Mouse (Mus musculus) A20 (cell line): ENCODE data around the gene Wnt16.
"Not testable (repeated sequence)": the region's sequence is repeated elsewhere in the genome, so short reads cannot be mapped to it uniquely, and the experiment has no call there.

ENCODE experiments used
- DNase-seq: peaks from one replicate; pipeline ENCODE4 v3.0.0-alpha.2; 2011; ENCODE audit warnings: low read depth, low spot score

Wnt16 gene

DNA sequence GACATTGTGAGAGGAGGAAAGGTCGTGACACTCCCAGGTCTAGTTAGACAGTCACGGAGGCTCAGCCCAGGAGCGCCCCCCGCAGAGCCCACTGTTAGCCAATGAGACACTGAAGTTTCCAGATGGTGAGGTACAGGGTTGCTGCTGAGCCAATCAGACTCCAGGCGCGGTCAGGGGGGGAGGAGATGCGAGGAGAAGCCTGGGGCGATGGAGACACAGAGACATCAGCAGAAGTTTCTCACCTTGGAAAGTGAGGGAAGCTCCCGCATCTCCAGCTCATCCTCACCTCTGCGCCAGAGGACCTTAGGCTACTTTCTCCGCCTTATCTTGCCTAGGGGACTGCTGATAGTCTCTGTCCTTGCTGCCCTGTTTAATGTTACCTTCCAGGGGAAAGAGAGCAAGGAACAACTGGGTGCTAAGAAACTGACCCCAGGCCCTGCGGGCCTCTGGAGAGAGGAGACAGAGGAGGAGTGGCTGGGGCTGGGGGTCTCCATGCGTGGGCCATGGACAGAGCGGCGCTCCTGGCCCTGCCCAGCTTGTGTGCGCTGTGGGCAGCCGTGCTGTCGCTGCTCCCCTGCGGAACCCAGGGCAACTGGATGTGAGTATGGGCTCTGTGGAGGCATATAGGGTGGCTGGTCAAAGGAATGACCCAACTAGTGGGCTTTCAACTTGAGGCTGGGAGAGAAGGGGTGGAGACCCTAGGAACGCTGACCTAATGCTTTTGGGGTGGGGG is at the start of gene Wnt16:
TSS of gene Wnt16 (plus strand) at position 224 of the 733 bp plus-strand sequence.
- no peak for DNase-seq

DNA sequence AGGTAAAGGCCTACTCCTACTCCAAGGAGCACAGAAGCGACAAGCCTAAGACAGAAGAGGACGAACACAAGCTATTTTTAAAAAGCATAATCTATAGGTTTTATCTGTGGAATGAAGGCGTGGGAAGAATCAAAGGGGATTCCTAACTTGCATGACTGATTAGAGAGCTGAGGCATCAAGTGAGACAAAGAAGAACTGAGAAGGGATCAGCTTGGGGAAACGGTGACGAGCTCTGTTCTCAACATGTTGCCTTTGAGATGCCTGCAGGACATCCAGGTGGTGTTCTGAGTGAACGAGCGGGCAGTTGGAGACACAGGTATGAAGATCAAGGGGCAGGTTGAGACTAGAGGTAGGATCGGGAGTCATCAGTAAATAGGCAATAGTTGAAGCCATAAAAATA is 44.7 kb upstream of the Wnt16 start:
- no peak for DNase-seq

DNA sequence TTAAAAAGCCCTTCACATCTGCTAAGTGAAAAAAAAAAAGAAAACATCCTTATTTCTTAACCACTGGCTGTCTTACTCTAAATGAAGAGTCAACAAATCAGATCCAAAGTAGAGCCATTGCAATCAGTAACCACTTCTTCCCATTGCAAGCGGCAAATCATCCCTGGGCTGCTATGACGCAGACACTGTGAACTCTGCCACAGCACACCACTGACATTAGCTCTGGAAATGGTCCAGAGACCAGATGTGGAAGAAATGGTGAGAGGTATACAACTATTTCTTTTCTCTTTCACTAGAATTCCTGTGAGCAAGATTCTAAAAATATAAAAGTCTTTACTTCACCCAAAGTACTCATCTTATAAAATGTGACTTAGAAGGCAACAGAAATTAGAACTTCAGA is 41.3 kb upstream of the Wnt16 start:
- DNase-seq, result no peak

DNA sequence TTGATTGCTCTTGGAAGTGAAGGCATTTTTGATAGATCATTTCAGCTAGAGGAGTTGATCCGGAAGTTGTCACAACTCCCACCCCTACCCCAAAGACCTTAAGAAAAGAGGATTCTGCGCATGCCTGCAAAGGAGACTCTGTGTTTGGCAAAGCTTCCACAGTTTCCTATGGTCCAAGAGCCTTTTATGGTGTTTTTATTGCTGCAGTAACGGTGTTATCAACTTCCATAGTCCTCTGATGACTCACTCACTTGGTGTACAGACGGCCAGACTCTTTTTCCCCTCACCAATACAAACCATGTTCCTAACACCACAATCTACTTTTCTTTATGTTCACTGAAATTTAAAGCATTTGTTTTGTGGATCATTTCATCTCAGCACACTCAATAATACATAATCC is 29.2 kb upstream of the Wnt16 start:
- DNase-seq, result no peak

DNA sequence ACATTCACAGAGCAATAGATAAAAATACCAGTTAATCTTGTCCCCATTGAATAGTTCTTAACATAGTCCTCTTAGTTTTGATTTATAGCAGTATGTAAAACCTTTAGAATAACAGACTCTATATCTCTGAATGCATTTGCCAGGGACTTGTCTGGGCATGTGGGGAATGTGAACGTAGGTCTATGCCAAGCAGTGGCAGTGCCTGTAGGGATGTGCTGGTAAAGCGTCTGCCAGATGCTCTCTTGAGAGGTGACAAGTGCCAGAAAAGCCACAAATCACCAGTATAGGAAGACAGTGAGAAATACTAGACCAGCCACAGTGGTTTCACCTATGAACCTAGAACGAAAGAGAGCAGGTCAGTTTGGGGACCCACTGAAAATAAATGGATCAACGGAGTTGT is 25.5 kb upstream of the Wnt16 start:
- DNase-seq, result no peak

DNA sequence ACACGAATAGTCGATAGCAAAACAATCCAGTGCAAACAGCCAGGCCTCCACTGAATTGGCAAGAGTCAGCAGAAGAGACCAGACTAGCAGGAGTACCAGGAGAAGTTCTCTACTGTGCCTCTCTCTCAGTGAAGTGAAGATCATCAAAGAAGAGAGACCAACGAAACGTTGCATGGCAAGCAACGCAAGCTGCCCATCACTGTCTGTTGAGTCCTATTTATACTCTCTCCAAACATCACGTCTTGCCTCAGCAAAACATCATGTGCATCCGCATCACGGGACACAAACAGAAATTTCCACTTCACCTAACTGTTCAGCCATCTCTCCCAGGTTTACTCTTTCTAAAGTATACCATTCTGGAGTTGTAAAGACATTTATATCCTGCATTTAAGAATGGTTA is 23.9 kb upstream of the Wnt16 start:
- DNase-seq, result not testable (repeated sequence)

DNA sequence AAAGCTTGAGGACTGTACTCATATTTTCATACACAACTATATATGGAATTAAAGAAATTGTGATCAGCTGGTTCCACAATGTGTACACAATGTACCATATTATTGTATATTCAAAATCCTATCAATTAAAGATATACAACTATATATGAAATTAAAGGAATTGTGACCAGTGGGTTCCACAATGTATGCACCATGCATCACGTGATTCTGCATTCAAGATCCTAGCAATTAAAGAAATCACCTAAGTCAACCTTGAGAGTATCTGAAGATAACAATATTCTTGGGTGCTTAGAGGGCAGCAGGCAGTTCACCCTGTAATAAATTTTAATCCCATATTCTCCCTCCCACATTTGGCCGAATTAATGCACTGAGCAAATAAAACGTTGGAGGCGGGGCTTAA is 22.0 kb upstream of the Wnt16 start:
- DNase-seq, result no peak

DNA sequence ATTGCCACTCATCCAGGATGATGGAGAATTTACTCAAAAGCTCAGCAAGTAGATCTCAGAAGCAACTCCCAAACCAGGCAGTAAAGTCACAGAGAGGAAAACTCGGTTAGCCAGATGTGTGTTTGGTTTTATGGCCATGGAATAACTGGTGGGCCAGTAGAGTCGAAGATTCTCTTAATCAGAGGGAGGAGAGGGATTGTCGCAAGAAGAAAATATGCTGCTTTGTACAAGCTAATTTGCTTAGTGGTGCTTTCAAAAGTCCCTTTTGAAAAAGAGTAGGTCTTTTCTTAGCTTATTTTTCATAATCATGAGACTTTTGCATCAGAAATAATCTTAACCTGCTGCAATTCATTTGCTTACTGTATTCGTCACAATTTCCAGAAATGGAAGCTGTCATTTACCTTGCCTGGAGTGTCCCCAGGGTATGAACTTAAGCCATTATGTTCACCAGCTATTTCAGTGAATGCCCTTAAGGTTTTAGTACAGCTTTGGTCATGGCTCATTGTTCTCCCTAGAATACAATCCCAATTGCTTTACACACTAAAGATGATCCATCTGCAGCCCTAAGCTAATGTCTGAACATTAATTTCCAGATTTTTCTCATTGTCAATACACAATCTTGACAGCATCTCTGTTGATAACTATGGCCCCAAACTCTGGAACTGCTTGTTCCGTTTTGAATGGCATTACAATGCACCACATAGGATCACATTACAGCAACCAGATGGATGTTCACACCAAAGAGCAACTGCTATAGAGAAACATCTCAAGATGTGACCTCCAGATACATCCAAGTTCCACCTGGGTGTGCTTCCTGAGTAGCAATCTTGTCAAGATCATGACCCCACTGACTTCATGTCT is 20.0 kb upstream of the Wnt16 start:
- no peak for DNase-seq

DNA sequence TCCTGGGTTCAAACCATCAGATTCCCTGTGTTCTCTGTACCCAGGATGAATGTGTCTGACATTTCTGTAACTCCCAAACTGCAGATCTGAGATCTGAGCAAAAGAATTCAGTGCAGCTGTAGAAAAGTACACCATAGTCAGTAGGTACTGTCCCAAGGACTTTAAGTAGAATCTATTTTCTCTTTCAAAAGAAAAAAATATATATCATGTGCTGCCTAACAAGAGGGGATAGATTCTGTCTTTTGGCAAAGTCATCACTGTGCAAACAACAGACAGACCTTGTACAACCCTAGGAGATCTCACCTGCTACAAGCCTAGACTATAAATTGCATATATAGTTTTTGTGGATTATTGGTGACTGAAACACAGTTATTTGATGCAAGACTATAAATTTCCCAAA is 19.4 kb upstream of the Wnt16 start:
- no peak for DNase-seq

DNA sequence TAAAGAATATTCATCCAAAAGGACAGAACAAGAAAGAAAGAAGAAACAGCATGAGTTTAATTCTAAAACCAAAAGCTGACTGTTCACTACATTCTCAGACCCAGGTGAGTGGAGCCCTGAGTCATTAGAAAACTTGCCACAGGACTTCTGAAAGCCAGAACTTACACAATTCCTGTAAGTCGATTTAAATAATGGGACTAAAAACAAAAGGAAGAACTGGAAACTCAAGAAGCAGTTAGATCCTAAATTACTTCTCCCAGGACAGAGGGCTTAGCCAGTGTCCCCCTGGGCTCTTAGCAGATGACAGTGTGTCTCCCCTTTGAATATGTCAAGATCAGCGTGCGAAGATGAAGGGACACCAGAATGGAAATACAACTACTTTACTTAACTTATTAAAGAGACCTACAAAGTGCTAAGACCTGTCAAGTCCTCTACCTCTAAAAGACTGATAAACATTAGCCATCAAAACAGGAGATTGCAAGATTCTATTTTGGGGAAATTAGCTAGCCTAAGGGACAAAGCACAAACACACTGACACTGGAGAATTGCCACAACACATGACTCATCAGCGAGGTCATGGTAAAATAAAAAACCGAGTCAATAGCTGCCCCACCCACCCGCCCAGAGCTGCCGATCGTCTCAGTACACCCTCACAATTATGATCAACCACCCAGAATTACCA is 18.0 kb upstream of the Wnt16 start:
- DNase-seq, result no peak

DNA sequence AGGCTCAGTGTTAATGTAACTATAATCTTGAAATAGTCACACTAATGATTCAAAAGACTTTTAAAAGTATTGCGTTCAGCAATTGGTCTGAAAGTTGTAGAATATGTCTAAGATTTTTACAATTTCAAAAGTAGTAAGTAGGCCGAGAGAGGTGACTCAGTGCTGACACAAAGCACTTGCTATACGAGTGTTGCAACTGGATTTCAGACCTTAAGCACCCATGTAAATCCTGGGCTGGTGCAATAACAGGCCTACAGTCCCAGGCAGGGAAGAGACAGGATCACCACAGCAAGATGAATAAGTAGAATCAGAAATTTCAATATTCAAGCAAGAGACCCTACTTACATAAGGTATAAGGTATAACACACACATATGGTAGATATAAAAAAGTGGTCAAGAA is 10.1 kb upstream of the Wnt16 start:
- DNase-seq, result no peak

DNA sequence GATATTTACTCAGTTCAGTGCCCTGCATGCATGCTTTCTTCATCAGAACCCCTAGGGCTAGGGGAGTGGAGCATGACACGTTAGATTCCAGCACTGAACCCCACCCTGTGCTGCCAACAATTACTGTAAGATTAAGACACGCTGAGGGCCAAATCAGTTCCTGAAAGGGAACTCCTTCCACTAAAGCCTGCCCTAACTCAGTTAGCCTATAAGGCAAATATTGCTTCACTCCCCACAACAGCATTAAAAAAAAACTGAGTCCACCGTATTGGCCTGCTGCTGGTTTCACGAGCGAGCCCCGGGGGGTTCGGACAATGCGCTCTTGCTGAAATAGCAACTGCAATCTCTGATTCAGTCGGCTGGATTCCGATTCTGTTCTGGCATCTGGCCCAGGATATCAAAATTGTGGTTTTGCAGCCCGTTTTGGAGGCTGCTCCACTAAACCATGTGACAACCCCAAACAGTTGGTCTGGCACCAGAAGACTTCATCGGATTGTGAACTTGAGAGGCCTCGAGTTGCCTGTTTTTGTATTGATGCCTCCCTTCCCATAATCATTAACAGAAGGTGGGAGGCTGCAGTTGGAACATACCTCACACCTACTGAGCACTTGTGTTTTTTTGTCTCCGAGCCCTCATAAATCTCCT is 7.7 kb upstream of the Wnt16 start:
- no peak for DNase-seq

DNA sequence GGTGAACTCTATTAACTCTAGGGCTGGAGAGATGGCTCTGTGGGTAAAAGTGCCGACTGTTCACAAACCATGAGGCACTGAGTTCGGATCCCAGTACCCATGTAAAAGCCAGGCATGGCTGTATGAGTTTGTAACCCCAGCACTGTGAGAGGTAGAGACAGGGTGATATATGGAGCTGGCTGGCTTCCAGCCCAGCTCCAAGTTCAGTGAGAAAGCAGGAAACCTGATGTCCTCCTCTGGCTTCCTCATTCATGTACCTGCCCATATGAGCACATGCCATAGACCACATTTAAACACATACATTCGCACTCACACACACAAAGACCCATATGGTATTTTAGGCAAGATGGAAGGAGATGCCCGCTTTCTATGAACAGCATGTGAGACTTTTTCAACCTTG is 5.6 kb upstream of the Wnt16 start:
- no peak for DNase-seq

DNA sequence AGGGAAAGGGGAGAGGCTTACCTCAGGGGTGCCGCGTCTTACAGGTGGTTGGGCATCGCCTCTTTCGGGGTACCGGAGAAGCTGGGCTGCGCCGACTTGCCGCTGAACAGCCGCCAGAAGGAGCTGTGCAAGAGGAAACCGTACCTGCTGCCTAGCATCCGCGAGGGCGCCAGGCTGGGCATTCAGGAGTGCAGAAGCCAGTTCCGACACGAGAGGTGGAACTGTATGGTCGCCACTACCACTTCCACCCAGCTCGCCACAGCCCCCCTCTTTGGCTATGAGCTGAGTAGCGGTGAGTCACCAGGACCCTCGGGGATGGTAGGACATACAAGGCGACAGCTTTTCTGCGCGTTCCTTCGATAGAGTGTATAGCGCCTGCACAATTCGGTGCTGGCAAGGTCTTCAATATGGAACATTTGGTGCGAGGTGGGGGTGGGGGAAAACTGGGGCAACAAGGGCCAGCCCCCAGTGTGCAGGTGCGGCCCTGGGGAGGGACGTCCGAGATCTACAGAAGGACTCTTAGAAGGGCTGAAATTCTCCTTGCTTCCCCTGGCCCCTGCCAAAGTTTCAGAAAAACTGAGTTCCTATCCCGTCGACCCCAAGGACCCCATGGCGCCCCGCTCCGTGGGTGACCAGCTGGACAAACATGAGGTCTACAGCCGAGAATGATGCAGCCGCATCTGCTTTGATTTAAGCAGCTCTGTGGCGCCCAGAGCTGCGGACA is 872 bp downstream of the Wnt16 start:
- DNase-seq, result no peak

DNA sequence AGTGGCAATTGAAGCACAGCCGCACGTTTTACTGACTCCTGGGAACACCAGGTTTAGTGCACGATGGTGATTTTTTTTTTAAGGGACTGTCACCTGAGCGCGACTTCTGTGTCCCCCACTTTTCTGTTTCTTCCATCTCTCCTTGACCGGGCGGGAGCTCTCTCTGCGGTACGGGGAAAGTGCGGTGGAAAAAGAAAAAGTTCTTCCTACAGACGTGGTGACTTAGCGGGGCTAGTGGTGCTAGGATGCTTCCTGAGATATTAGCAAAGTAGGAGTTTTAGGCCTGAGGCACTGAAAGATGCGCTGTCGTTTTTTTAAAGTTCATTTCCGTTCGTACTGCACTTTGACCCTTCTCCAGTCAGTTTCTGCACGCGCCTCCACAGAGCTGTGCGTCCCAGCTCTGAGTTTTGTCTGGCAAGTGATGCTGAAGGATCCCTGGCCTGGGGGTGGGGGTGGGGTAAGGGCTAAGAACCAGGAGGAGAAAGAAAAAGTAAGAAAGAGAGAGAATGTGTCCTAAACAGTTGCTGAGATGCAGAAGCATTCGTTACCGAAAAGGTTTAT is 1.5 kb downstream of the Wnt16 start:
- DNase-seq, result no peak

DNA sequence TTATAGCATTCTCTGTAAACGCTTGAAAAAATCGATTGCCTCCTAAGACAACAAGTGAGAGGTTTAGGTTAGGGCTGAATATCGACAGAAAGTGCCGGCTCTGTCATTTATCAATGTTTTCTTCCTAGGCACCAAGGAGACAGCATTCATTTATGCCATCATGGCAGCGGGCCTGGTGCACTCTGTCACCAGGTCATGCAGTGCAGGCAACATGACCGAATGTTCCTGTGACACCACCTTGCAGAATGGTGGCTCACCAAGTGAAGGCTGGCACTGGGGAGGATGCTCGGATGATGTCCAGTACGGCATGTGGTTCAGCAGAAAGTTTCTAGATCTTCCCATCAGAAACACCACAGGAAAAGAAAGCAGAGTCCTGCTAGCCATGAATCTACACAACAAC is 2.8 kb downstream of the Wnt16 start:
- no peak for DNase-seq

DNA sequence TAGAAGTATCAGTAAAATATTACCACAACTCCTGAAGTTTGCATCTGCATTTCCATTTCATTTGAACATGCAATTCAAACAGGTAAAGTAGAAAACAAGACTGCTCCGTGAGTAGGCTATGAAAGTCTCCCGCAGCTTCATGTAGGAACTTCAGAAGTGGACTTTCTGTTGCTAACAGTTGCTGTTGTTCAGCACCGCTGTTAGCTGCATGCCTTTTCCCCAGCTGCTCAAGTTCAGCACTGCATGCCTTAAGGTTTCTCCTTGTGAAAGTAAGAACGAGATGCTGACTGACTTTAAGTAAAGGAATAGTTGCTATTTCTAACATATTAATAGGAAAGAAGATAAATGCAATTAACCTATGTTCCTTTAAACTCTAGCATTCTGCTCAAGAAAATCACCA is 4.0 kb downstream of the Wnt16 start:
- peak; percentile 10 for DNase-seq

DNA sequence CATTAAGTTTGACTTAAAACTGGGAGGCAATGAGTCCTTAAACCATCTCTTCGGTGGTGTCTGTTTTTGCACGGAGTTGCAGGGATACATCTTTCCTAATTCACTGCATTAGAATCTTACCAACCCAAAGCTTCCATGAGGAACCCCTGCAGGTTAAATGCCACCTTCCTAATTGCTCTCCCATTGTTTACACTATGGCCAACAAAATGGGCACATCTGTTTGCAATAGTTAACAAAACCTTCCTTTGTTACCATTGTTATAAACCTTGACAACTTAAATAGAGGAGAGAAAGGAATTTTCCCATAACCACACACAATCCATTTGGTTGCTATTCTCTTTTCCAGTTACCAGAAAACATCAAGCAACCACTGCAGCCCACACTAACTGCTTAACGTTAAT is 5.9 kb downstream of the Wnt16 start:
- no peak for DNase-seq

DNA sequence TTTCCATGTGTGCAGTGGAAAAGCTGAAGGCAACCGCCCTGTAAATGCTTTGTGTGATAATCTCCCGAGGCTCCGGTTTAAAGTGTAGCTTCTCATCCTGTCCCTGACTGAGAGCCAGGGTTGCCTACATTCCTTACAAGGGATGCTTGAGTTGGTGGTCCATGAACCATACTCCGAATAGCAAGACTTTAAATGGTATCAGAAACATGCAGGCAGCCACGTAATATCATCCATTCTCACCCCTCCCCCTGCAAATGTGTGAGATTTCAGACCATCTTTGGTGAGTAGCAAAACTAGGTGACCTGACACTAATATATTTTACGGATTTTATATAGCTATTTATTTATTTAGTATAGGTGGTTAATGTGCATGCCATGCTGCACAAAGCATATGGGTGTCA is 9.0 kb downstream of the Wnt16 start:
- DNase-seq, result no peak

DNA sequence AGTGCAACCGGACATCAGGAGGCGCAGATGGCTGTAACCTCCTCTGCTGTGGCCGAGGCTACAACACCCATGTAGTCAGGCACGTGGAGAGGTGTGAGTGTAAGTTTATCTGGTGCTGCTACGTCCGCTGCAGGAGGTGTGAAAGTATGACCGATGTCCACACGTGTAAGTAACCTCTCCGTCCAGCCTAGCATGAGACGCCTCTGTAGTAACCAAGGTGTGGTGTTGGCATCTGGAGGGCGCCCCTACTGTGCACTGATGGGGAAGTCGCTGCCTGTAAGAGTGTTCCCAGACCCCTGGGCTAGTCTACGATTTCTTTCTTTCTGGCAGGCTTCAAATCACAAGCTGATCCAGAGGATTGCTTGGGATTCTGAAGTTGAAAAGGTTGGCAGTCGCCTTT is 10.0 kb downstream of the Wnt16 start:
- no peak for DNase-seq
